Mouse (Mus musculus) olfactory bulb, adult 2 months (tissue): Measurements from ENCODE around the gene Acsf2. TPM values are rescaled to one million over a fixed set of nuclear protein-coding genes. Genes with fewer than 3 reads are reported as not detected.

Experiments
- H3K27ac ChIP-seq: fragments of 200-500 bp; 2 replicates; pipeline ENCODE4 v1.5.1; 2012; ENCODE audit warnings: low read depth, low read length; ENCODE audit not compliant: insufficient read depth
- H3K4me1 ChIP-seq: fragments of 200-500 bp; 2 replicates; pipeline ENCODE4 v1.6.1; 2012; ENCODE audit warnings: low read length; ENCODE audit not compliant: control insufficient read depth, insufficient read depth
- H3K4me3 ChIP-seq: fragments of 200-500 bp; 2 replicates; pipeline ENCODE4 v1.5.1; 2012; ENCODE audit warnings: mild to moderate bottlenecking, low read depth, low read length, moderate library complexity; ENCODE audit not compliant: insufficient read depth
- CTCF ChIP-seq: fragments of 200-500 bp; IDR thresholded peaks from 2 replicates; pipeline ENCODE4 v1.5.1; 2012; ENCODE audit warnings: low read depth, mild to moderate bottlenecking, low read length, moderate library complexity; ENCODE audit not compliant: insufficient read depth
- POLR2A ChIP-seq: fragments of 200-500 bp; IDR thresholded peaks from 2 replicates; pipeline ENCODE4 v1.6.1; 2012; ENCODE audit warnings: mild to moderate bottlenecking, low read depth, low read length, moderate library complexity; ENCODE audit not compliant: insufficient read depth
- WGBS: fragments of 180-500 bp; shearing (Covaris S2); methylation state at CpG from one replicate; pipeline ENCODE4 v1.1.7; 2018; 5-methylcytosine and 5-hydroxymethylcytosine counted together
- polyA plus RNA-seq: library from polyadenylated mRNA; stranded (reverse); fragments of >200 nt; gene quantifications from 2 replicates; pipeline ENCODE4 v1.2.4, GENCODE M21; 2012; ENCODE audit warnings: low replicate concordance; ENCODE audit not compliant: missing spikeins, insufficient read depth, insufficient read length

Gene Acsf2
- polyA plus RNA-seq, 1 experiment: not detected

- 38% methylated on average over 9 of the region's 9 CpGs for WGBS
- Histone ChIP-seq H3K27ac (no peak overlapping the region), H3K4me1 (no peaks in the 10 kb centered on the region), H3K4me3 (no peak overlapping the region)
- TF ChIP-seq POLR2A (no peak), CTCF (no peak)
Observed at GRCm38 (mm10) chr11:94513452-94513851, 88.2 kb downstream of the Acsf2 start.

DNA sequence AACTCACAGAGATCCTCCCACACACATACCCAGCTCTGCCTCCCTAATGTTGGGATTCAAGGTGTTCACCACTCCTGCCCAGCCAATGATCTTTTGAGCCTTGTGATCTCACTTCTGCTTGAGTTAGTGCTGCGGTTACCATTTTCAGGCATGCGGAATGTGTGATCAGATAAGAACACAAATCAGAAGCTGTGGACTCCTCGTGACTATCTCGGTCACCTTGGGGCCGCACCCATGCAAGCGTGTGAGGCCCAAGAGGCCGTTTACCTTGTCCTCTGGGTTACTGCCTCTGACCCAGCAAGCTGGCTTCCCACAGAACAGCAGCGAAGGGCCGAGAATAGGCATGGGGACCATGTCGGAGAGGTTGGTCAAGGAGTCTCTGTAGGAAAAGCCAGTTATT, 92.7 kb downstream of the Acsf2 start:
- Histone ChIP-seq H3K4me3 (no peak overlapping the region), H3K27ac (no peak overlapping the region), H3K4me1 (peaks cover 10% of the 10 kb centered on the region)
- no peak for TF ChIP-seq POLR2A
- WGBS: 95% methylated on average over 10 of the region's 10 CpGs

Other genes starting within 250 kb of the Acsf2 start
- gene Abcc3, start 208.9 kb downstream of the Acsf2 start, polyA plus RNA-seq: not detected in 2 replicates
- 54.5 TPM in 1 of 2 replicates, not detected in the other for gene Cacna1g, start 127.7 kb downstream of the Acsf2 start, polyA plus RNA-seq
- not detected in 2 replicates for gene Spata20, start 115.7 kb downstream of the Acsf2 start, polyA plus RNA-seq
- gene Epn3, start 101.9 kb downstream of the Acsf2 start, polyA plus RNA-seq: not detected in 2 replicates
- not detected in 2 replicates for gene Mycbpap, start 80.1 kb downstream of the Acsf2 start, polyA plus RNA-seq
- not detected in 2 replicates for gene Rsad1, start 52.6 kb downstream of the Acsf2 start, polyA plus RNA-seq
- not detected in 2 replicates for gene Chad, start 36.8 kb downstream of the Acsf2 start, polyA plus RNA-seq
- not detected in 2 replicates for gene Lrrc59, start 27.9 kb upstream of the Acsf2 start, polyA plus RNA-seq
- not detected in 2 replicates for gene Mrpl27, start 51.9 kb upstream of the Acsf2 start, polyA plus RNA-seq
- gene Eme1, start 52.1 kb upstream of the Acsf2 start, polyA plus RNA-seq: not detected in 2 replicates
- not detected in 2 replicates for gene Xylt2, start 75.6 kb upstream of the Acsf2 start, polyA plus RNA-seq
- not detected in 2 replicates for gene Gm11541, start 102.6 kb upstream of the Acsf2 start, polyA plus RNA-seq
- not detected in 2 replicates for gene Cdc34b, start 139.9 kb upstream of the Acsf2 start, polyA plus RNA-seq
- not detected in 2 replicates for gene Tmem92, start 180.8 kb upstream of the Acsf2 start, polyA plus RNA-seq